Mouse (Mus musculus) liver, embryonic 12.5 days (tissue): Measurements from ENCODE around the gene Pdp2. TPM values are rescaled to one million over a fixed set of nuclear protein-coding genes. Genes with fewer than 3 reads are reported as not detected.
A peak's percentile ranks its signal among the peaks of the same experiment; 100 is the strongest.

Experiments used
- ATAC-seq: fragments of 200-750 bp; cut with Nextera tagmentation; 2 replicates; pipeline ENCODE4 v1.8.0; 2017; ENCODE audit warnings: moderate number of reproducible peaks, mild to moderate bottlenecking, moderate library complexity
- H3K27ac ChIP-seq: fragments of 300-500 bp; sonication (generic); 2 replicates; pipeline ENCODE4 v1.5.1; 2016; ENCODE audit warnings: mild to moderate bottlenecking
- H3K27me3 ChIP-seq: fragments of 300-500 bp; sonication (generic); replicated peaks from 2 replicates; pipeline ENCODE4 v1.6.1; 2016; ENCODE audit warnings: mild to moderate bottlenecking, moderate library complexity
- H3K36me3 ChIP-seq: fragments of 300-500 bp; sonication (generic); 2 replicates; pipeline ENCODE4 v1.6.1; 2016; ENCODE audit warnings: mild to moderate bottlenecking, moderate library complexity
- H3K4me1 ChIP-seq: fragments of 300-500 bp; sonication (generic); 2 replicates; pipeline ENCODE4 v1.6.1; 2016
- H3K4me2 ChIP-seq: fragments of 300-500 bp; sonication (generic); 2 replicates; pipeline ENCODE4 v1.6.1; 2016; ENCODE audit warnings: mild to moderate bottlenecking, moderate library complexity
- H3K4me3 ChIP-seq: fragments of 300-500 bp; sonication (generic); 2 replicates; pipeline ENCODE4 v1.5.1; 2016; ENCODE audit warnings: mild to moderate bottlenecking, moderate library complexity
- H3K9ac ChIP-seq: fragments of 300-500 bp; sonication (generic); 2 replicates; pipeline ENCODE4 v1.6.1; 2016; ENCODE audit warnings: mild to moderate bottlenecking, moderate library complexity
- H3K9me3 ChIP-seq: fragments of 300-500 bp; sonication (generic); replicated peaks from 2 replicates; pipeline ENCODE4 v1.6.1; 2016; ENCODE audit warnings: mild to moderate bottlenecking, moderate library complexity
- WGBS: fragments of 180-500 bp; shearing (Covaris S2); methylation state at CpG from one replicate; pipeline ENCODE4 v1.1.7; 2016; ENCODE audit not compliant: insufficient replicate concordance; 5-methylcytosine and 5-hydroxymethylcytosine counted together
- polyA plus RNA-seq: library from polyadenylated mRNA; unstranded; fragments of >200 nt; fragmentation: Nextera tagmentation; extraction: Ambion mirVana; gene quantifications from 2 replicates; pipeline ENCODE4 v1.2.1, GENCODE M21; 2016

Gene Pdp2
- polyA plus RNA-seq, 1 experiment from 2014 or later = 5.8 TPM

- Histone ChIP-seq H3K4me3 (no peak overlapping the region), H3K27me3 (peaks cover 33% of the 10 kb centered on the region), H3K4me2 (no peak overlapping the region), H3K36me3 (no peaks in the 10 kb centered on the region), H3K4me1 (peaks cover 22% of the 10 kb centered on the region), H3K27ac (no peak overlapping the region), H3K9ac (no peak overlapping the region), H3K9me3 (no peaks in the 10 kb centered on the region)
- no peak for ATAC-seq
- WGBS = 61% methylated on average over 4 of the region's 4 CpGs
Observed at GRCm38 (mm10) chr8:104627065-104627740, 36.0 kb downstream of the Pdp2 start.

DNA sequence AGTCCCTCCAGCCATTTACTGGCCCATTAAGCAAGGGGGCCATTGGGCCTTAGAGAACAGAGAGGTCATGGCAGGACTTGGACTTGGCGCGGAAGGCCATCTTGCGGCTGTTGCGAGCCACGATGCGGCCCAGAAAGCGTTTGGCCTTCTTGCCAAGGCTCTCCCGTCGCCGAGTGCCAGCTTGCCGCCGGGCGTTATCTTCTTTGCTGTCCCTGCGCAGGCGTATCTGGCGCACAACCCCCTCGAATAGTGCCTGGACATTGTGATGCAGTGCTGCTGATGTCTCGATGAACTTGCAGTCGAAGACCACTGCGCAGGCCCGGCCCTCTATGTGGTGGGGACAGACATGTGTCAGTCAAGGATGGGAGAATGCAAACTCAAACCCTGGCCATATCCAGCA is 37.2 kb downstream of the Pdp2 start:
- H3K9me3 ChIP-seq = no peaks in the 10 kb centered on the region
- peaks cover 37% of the 10 kb centered on the region for H3K27me3 ChIP-seq
- peaks cover 22% of the 10 kb centered on the region for H3K4me1 ChIP-seq
- no peak overlapping the region for H3K9ac ChIP-seq
- H3K4me3 ChIP-seq = no peak overlapping the region
- no peak overlapping the region for H3K4me2 ChIP-seq
- no peaks in the 10 kb centered on the region for H3K36me3 ChIP-seq
- ATAC-seq = no peak
- no peak overlapping the region for H3K27ac ChIP-seq
- WGBS = 81% methylated on average over 21 of the region's 21 CpGs

GRCm38 (mm10) chr8:104629306-104630110 is 38.3 kb downstream of the Pdp2 start:
- H3K27ac ChIP-seq = no peak overlapping the region
- H3K27me3 ChIP-seq = peaks cover 37% of the 10 kb centered on the region
- no peak overlapping the region for H3K9ac ChIP-seq
- ATAC-seq = peak; percentile 31; the same call in 1 of the 2 replicates
- H3K4me1 ChIP-seq = peaks cover 22% of the 10 kb centered on the region
- no peaks in the 10 kb centered on the region for H3K9me3 ChIP-seq
- whole genome bisulfite sequencing = 53% methylated on average over 22 of the region's 22 CpGs
- H3K4me3 ChIP-seq = no peak overlapping the region
- H3K4me2 ChIP-seq = peak overlapping the region; percentile 62
- no peaks in the 10 kb centered on the region for H3K36me3 ChIP-seq

GRCm38 (mm10) chr8:104630111-104630479 is 38.8 kb downstream of the Pdp2 start:
- no peak overlapping the region for H3K9ac ChIP-seq
- ATAC-seq = no peak

DNA sequence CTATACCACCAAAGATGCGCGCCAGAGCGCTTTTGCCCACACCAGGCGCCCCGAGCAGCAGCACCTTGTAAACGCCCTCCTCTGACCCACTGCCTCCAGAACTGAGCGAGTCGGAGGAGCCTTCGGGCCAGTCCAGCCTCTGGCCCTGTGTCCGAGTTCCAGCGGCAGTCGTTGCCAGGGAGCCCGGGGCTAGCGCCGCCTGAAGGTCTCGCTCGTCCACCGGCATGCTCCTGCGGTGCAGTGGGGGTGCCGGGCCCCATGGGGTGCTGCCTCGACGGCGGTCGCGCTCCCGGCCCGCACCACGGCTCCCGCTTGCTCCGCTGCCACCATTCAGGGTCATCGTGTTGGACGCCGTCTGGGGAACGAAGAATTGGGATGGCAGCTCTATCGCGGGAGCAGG is 39.3 kb downstream of the Pdp2 start:
- H3K27me3 ChIP-seq = peaks cover 37% of the 10 kb centered on the region
- 0 out of 2 replicates have a peak, but pooled peaks have one; percentile 35 for ATAC-seq
- H3K9ac ChIP-seq = no peak overlapping the region
- H3K27ac ChIP-seq = no peak overlapping the region
- peaks cover 22% of the 10 kb centered on the region for H3K4me1 ChIP-seq
- H3K4me3 ChIP-seq = peak overlapping the region; percentile 38
- peak overlapping the region; percentile 62 for H3K4me2 ChIP-seq
- H3K9me3 ChIP-seq = no peaks in the 10 kb centered on the region
- H3K36me3 ChIP-seq = peaks cover 5% of the 10 kb centered on the region
- WGBS = 1% methylated on average over 36 of the region's 36 CpGs

More at GRCm38 (mm10) chr8:104630111-104630479, 38.8 kb downstream of the Pdp2 start:
- peaks cover 37% of the 10 kb centered on the region for H3K27me3 ChIP-seq
- H3K27ac ChIP-seq = no peak overlapping the region
- 27% methylated on average over 8 of the region's 8 CpGs for WGBS
- H3K4me3 ChIP-seq = peak overlapping the region; percentile 38; the same call in 1 of the 2 replicates
- peaks cover 22% of the 10 kb centered on the region for H3K4me1 ChIP-seq
- H3K36me3 ChIP-seq = peaks cover under 1% of the 10 kb centered on the region; the same call in 1 of the 2 replicates
- H3K4me2 ChIP-seq = peak overlapping the region; percentile 62
- no peaks in the 10 kb centered on the region for H3K9me3 ChIP-seq

GRCm38 (mm10) chr8:104630981-104631663 is 39.9 kb downstream of the Pdp2 start, which contains the start of gene Rrad:
TSS of gene Rrad (minus strand) at chr8:104631327.
- Histone ChIP-seq H3K9me3 (no peaks in the 10 kb centered on the region), H3K36me3 (peaks cover 5% of the 10 kb centered on the region), H3K4me2 (peak within 1 kb of the TSS; percentile 62), H3K27ac (no peak within 1 kb of the TSS), H3K4me1 (peaks cover 22% of the 10 kb centered on the region), H3K27me3 (peaks cover 37% of the 10 kb centered on the region), H3K9ac (no peak within 1 kb of the TSS; the same call in 1 of the 2 replicates), H3K4me3 (peak within 1 kb of the TSS; percentile 38)
- WGBS = 2% methylated on average over 26 of the region's 28 CpGs
- ATAC-seq = peak; percentile 22; the same call in 1 of the 2 replicates

GRCm38 (mm10) chr8:104631975-104632374 is 40.7 kb downstream of the Pdp2 start:
- Histone ChIP-seq H3K9ac (no peak overlapping the region), H3K9me3 (no peaks in the 10 kb centered on the region), H3K4me2 (peak overlapping the region; percentile 62; the same call in 1 of the 2 replicates), H3K4me1 (peaks cover 22% of the 10 kb centered on the region), H3K27me3 (peaks cover 37% of the 10 kb centered on the region), H3K4me3 (no peak overlapping the region), H3K36me3 (peaks cover 5% of the 10 kb centered on the region), H3K27ac (no peak overlapping the region)
- no peak for ATAC-seq
- 25% methylated on average over 5 of the region's 5 CpGs for WGBS

DNA sequence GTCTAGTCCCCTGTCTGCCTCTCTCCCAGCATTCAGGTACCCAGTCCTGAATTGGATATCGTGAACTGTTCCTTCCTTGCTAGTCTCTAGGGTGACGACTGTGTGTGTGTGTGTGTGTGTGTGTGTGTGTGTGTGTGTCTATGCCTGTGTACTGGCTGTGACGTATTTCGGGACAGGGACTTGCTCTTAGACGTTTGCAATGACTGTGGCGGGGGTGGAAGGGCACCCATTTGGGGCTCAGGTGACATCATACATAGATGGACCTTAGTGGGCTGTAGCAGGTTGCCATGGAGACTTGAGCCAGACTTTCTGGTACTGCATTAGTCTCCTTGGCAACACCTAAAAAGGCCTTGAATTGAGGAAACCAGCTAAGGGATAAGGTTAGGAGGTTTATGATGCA is 41.2 kb downstream of the Pdp2 start:
- Histone ChIP-seq H3K27me3 (peaks cover 37% of the 10 kb centered on the region), H3K9ac (no peak overlapping the region), H3K4me2 (no peak overlapping the region), H3K9me3 (no peaks in the 10 kb centered on the region), H3K4me1 (peaks cover 22% of the 10 kb centered on the region), H3K4me3 (no peak overlapping the region), H3K27ac (no peak overlapping the region), H3K36me3 (peaks cover 6% of the 10 kb centered on the region)
- ATAC-seq = no peak
- WGBS = 70% methylated on average over 6 of the region's 6 CpGs

DNA sequence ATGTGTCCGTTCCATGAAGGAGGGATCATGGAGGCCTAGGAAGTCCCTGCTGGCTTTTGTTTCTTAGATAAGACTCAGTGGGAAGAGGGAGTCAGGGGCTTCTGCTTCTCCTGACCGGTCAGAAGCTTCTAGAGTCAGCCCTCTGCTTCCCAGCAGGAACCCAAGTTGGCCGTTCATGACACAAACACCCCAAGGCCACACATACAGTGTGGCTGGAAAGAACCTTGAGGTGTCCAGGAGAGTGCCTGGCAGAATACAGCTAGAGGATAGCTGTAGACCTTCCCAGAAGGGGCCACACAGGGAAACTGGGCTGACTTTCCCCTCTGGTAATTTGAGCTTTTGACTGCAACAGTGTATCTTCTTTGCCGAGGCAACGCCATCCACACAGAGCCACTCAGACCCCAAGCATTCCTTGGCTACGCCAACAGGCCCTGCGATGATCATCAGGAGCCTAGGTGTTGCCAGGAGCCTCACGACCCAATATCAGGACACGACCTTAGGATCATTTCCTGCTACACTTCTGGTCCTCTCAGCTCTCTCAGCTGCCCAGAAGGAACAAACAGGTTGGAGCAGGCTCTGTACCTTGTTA is 42.0 kb downstream of the Pdp2 start:
- no peak overlapping the region for H3K9ac ChIP-seq
- peaks cover 22% of the 10 kb centered on the region for H3K4me1 ChIP-seq
- H3K9me3 ChIP-seq = no peaks in the 10 kb centered on the region
- H3K4me3 ChIP-seq = no peak overlapping the region
- no peak overlapping the region for H3K27ac ChIP-seq
- H3K4me2 ChIP-seq = no peak overlapping the region
- peaks cover 13% of the 10 kb centered on the region for H3K36me3 ChIP-seq
- 53% methylated on average over 9 of the region's 9 CpGs for WGBS
- no peak for ATAC-seq
- H3K27me3 ChIP-seq = peaks cover 37% of the 10 kb centered on the region

DNA sequence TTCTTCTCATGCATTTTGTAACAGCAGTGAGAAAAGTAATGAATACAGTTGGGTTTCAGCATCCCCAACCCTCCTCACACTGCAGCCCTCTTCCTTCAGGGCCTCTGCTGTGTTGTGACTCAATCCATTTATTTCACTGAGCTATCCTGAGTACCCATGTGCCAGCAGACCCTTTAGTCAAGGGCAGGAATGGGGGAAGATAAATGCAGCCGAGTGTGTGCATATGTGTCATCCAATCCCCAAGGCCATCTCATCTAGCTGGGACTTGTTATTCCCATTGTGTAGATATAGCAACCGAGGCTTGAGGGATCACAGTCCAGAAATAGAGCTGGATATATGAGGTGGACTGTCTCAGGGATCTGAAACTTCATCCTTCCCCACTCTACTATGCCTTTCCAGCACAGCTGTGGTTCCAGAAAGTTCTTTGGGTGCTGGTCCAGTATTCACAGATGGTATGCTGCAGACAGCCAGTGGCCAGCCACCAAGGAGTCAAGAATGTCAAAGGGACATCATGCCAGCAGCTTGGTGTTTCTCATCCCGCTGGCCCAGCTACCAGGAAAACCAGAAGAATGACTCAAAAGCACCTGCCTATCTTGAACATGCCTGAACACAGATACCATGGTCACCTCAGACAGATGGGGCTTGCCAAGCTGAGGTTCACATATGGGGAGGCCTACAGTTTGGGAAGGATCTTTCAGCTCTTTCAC is 43.9 kb downstream of the Pdp2 start:
- Histone ChIP-seq H3K9me3 (no peaks in the 10 kb centered on the region), H3K27me3 (peaks cover 25% of the 10 kb centered on the region), H3K9ac (no peak overlapping the region), H3K27ac (no peak overlapping the region), H3K4me1 (peaks cover 28% of the 10 kb centered on the region), H3K36me3 (peaks cover 32% of the 10 kb centered on the region), H3K4me3 (no peak overlapping the region), H3K4me2 (no peak overlapping the region)
- ATAC-seq = no peak
- 66% methylated on average over 3 of the region's 3 CpGs for WGBS

- 75% methylated on average over 6 of the region's 6 CpGs for WGBS
- no peak for ATAC-seq
- H3K27me3 ChIP-seq = no peaks in the 10 kb centered on the region
Observed at GRCm38 (mm10) chr8:104638010-104638409, 46.8 kb downstream of the Pdp2 start.

More at GRCm38 (mm10) chr8:104638010-104638409, 46.8 kb downstream of the Pdp2 start:
- H3K36me3 ChIP-seq = peaks cover 32% of the 10 kb centered on the region
- H3K4me1 ChIP-seq = peaks cover 35% of the 10 kb centered on the region
- H3K9ac ChIP-seq = no peak overlapping the region
- no peak overlapping the region for H3K27ac ChIP-seq
- no peaks in the 10 kb centered on the region for H3K9me3 ChIP-seq
- no peak overlapping the region for H3K4me3 ChIP-seq
- H3K4me2 ChIP-seq = no peak overlapping the region
